Mouse (Mus musculus): ENCODE measurements around the gene Npcd.

GRCm38 (mm10) chr15:79751772-79752171 is 82.3 kb downstream of the Npcd start:
- TF ChIP-seq CTCF (IDR thresholded peaks at IDR 0.05; ENCODE audit: borderline replicate concordance, insufficient read depth, low read depth, low read length): no peak
- TF ChIP-seq POLR2A (IDR thresholded peaks at IDR 0.05; ENCODE audit: borderline replicate concordance, insufficient read depth, low read length): no peak
